Mouse (Mus musculus) left cerebral cortex, postnatal 25 days (tissue): ENCODE results near the gene Cenpu. TPM values are rescaled to one million over a fixed set of nuclear protein-coding genes. Genes with fewer than 3 reads are reported as not detected.

Source experiments
- DNase-seq, 2 experiments: peaks; one replicate each; pipeline ENCODE4 v3.0.0; 2022; ENCODE audit warnings: low spot score in 2 of 2, mixed read lengths in 1 of 2
- intact Hi-C: fragments of 180-260 bp; cut with DNase I; formaldehyde crosslinking; loops from one replicate; pipeline ENCODE4 v1.15.1; 2025
- total RNA-seq, 2 experiments: library from RNA; stranded (reverse); gene quantifications; 2 replicates each; pipeline ENCODE4 v1.2.3; 2021

Cenpu gene
- total RNA-seq, 2 experiments from 2014 or later, result 1.9 to 2.9 TPM

DNA sequence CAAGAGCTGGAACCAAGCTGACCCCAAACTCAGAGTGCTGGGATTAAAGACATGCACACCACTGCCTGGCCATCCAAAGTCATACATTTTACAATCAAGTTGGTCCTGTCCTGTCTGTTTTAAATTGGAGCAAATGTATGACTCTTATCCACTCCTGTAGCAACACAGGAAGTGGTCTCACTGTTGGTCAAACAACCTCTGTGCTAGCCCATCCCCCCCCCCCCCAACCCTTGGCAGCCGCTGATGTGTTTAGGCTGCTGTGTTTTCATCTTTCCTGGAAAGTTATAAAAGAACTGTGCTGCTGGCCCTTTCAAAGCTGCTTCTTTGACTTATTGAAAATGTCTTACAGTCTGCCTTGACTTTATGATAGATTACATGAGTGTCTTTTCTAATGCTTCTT is 73.3 kb downstream of the Cenpu start:
- DNase-seq, result no peak
- intact Hi-C loops, result no loop called here

DNA sequence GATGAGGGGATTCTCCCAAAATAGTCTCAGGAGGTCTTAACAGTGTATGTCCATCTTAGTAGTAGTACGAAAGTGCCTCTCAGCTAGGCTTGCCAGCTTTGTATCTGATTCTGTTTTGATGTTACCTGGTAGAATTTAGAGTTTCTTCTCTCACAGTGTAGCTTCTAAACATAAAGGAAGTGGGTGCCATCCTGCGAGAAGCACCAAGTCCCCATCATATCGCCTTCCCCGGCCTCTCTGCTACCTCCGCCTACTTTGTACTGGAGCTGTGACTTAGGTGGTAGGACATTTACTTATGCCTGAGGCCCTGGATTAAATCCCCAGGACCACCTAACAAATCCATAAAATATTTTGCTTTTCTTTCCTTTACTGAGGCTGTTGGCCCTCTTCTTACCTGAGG is 74.8 kb downstream of the Cenpu start:
- no peak for DNase-seq
- intact Hi-C loops, result no loop called here

- intact Hi-C loops, result no loop called here
- no peak for DNase-seq
Observed at GRCm38 (mm10) chr8:46627881-46628280, 76.1 kb downstream of the Cenpu start.

GRCm38 (mm10) chr8:46628645-46629044 is 76.8 kb downstream of the Cenpu start:
- intact Hi-C loops, result no loop called here

More at GRCm38 (mm10) chr8:46628645-46629044, 76.8 kb downstream of the Cenpu start:
- DNase-seq, result no peak

Other genes starting within 250 kb of the Cenpu start
- gene Acsl1, start 81.0 kb upstream of the Cenpu start, total RNA-seq, result 10 to 100 TPM; 42.2 to 49.0 TPM
- 1 to 10 TPM; 3.6 to 4.3 TPM for gene Primpol, start 65.2 kb downstream of the Cenpu start, total RNA-seq
- 10 to 100 TPM; 14.5 to 17.3 TPM for gene Casp3, start 65.3 kb downstream of the Cenpu start, total RNA-seq
- gene Irf2, start 187.7 kb downstream of the Cenpu start, total RNA-seq, result 10 to 100 TPM; 52.0 to 58.4 TPM